Mouse (Mus musculus): ENCODE results near the gene Vmn1r21.

GRCm38 (mm10) chr6:57823461-57823860 lies 26.7 kb downstream of the Vmn1r21 start:
- TF ChIP-seq CTCF (IDR thresholded peaks at IDR 0.05; ENCODE audit: low read depth) (no peak), EP300 (IDR thresholded peaks at IDR 0.05; ENCODE audit: low read depth) (no peak)

Data from heart, postnatal 0 days (tissue).